Mouse (Mus musculus) adrenal gland, adult 18-20 months (tissue): ENCODE results near the gene Tnrc18. TPM values are rescaled to one million over a fixed set of nuclear protein-coding genes. Genes with fewer than 3 reads are reported as not detected.

ENCODE experiments used
- DNase-seq, 2 experiments: peaks; one replicate each; pipeline ENCODE4 v3.0.0; 2021 to 2022; ENCODE audit warnings: low spot score in 2 of 2
- total RNA-seq, 2 experiments: library from RNA; stranded (reverse); gene quantifications; 1 replicate in 1 of 2; 2 replicates in 1 of 2; pipeline ENCODE4 v1.2.3; 2021

The Tnrc18 gene
- total RNA-seq, 2 experiments from 2014 or later: 46.4 to 57.7 TPM

DNA sequence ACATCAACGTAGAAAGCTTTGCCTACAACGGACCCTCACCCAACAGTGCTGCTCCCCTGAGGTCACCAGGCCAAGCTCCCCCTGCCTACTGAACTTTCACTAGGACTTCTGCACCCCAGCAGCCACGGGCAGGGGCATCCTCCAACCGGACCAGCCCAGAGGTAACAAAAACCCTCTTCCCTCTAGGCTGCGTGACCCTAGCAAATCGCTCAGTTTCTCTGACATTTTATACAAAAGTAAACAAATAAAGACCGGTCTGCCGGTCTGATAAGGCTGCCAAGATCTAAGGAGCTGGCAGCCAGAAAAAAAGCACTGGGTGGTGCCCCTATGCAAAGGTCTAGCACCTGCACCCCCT, 4.9 kb downstream of the Tnrc18 start:
- no peak for DNase-seq

GRCm38 (mm10) chr5:142811870-142812443, 5.5 kb downstream of the Tnrc18 start:
- DNase-seq: no peak

- DNase-seq: no peak
Measured at GRCm38 (mm10) chr5:142810710-142811599, 6.5 kb downstream of the Tnrc18 start.

DNA sequence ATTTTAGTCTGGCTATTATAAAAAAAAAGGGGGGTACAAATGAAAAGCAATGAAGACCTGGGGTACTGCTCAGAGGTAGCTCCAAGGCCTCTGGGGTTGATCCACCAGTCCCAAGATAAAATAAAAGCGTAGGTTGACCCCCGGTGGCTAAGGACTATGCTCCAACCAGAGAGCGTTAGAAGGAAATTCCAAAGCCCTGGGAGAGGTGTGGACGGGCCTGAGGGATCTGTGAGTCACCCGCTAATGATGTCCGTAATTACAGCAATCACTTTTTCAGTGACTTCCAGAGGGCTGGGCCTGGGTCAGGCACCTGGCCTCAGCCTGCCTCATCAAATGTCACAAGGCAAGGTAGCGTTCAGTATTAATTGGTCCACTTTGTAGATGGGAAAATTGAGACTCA, 9.8 kb downstream of the Tnrc18 start:
- DNase-seq: no peak

DNA sequence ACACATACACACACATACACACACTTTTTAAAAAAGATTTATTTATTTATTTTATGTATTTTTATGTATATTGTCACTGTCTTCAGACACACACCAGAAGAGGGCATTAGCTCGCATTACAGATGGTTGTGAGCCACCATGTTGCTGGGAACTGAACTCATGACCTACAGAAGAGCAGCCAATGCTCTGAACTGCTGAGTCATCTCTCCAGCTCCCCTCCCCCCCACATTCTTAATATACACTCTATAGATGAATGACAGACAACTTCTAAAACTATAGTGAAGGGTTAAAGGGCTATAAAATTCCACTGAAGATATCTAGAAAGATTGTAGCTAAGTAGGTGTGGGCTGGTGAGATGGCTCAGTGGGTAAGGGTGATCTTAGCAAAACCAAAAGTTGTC, 13.7 kb downstream of the Tnrc18 start:
- no peak for DNase-seq

GRCm38 (mm10) chr5:142802884-142803283, 14.6 kb downstream of the Tnrc18 start:
- DNase-seq: no peak

DNA sequence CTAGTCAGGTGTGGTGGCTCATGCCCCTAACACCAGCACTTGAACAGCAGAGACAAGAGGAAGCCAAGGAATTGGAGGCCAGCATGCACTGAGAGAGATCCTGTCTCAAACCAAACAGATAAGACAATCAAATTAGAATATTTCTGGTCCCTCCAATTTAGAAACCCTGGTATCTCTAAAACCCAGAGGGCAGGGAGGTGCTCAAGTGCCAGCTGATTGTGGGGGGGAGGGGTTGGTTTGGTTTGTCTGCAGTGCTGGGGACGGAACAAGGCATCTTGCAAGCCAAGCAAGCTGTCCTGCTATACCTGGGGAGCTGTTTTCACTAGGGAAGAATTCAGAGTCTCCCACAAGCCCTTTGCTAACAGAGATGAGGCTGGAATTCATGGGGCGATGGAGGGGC, 15.5 kb downstream of the Tnrc18 start:
- no peak for DNase-seq

- DNase-seq: no peak
Measured at GRCm38 (mm10) chr5:142800656-142801055, 16.8 kb downstream of the Tnrc18 start.

DNA sequence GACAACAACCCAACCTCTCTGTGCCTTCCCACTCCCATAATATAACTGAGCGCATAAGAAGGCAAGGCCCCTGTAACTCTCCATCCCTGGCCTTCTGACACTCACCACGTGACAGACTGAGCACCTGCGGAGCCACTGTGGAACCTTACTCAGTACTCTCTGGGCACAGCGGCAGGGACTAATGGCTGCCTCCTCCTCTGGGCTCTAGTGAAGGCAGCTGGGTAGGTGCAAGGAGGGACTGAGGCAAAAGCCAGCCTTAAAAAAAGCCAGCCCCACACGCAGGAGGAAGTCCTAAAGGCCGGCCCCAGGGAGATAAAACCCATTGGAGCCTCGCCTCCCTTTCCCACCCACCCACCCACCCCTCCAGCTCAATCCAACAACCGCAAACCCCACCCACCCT, 17.3 kb downstream of the Tnrc18 start:
- no peak for DNase-seq

DNA sequence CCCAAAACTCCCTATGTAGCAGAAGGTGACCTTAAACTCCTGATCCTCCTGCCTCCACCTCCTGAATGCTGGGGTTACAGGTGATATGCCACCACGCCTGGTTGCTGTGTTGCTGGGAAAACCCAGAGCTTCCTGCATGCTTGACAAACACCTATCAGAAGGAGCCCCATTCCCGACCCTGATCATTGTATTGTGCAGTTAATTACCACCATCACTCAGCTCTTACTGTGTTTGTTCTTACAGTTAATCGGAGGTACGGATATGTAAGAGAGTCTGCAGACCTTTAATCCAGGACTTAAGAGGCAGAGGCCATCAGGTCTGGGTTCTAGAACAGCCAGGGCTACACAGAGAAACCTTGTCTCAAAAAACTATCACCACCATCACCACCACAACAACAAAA, 18.2 kb downstream of the Tnrc18 start:
- no peak for DNase-seq

- DNase-seq: no peak
Measured at GRCm38 (mm10) chr5:142798190-142798589, 19.3 kb downstream of the Tnrc18 start.

DNA sequence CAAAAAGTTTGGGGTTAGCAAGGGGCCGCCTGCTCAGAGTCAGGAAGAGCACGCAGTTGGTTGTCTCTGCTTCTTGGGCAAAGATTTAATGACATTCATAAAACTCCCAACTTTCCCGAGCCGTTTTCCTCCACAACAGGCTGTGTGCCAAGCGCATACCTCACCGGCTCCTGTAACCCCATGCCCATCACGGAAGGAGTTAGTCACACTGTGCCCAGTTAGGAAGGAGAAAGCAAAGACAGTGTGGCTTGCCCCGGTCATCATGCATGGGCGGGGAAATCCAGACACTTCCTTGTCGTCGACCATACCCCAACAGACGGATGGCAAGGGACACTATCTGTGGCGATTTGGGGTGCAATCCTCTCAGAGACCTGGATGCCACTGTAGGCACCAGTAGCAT, 19.8 kb downstream of the Tnrc18 start:
- DNase-seq: peak; percentile 53 to 61

DNA sequence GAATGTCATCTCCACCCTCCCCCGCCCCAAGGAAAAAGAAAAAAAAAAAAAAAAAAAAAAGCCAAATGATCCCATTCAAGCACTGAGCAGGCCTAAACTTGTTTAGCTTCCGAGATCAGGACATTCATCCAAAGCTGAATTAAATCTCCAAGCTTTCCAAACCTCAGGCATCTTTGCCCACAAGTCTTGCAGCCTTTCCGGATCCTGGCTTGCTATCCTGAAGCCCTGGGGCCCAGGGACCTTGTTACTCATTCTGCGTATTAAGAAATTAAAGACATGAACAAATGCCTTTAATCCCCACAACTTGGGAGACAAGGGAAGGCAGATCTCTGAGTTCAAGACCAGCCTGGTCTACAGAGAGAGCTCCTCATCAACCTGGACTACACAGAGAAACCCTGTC, 20.5 kb downstream of the Tnrc18 start:
- no peak for DNase-seq

GRCm38 (mm10) chr5:142794582-142794981, 22.9 kb downstream of the Tnrc18 start:
- DNase-seq: no peak

DNA sequence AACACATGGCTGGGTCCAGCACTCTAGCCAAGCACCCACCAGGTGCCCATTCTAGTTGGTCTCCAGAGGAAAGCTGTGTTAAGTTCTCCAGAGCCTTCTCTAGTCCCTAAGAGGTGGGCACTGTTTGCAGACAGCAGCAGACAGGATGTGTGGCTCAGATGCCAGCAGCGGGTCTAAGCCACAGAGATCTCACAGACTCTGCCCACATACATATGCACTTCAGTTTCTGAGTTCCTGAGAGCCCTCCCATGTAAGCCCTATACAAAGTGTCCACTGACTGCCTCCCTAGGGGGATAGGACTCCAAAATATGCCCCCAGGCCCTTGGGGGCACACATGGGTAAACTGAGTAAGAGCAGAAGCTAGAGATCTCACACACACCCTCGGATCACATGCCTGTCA, 23.3 kb downstream of the Tnrc18 start:
- no peak for DNase-seq

- no peak for DNase-seq
Measured at GRCm38 (mm10) chr5:142792594-142792993, 24.9 kb downstream of the Tnrc18 start.

- no peak for DNase-seq
Measured at GRCm38 (mm10) chr5:142788279-142788678, 29.2 kb downstream of the Tnrc18 start.

DNA sequence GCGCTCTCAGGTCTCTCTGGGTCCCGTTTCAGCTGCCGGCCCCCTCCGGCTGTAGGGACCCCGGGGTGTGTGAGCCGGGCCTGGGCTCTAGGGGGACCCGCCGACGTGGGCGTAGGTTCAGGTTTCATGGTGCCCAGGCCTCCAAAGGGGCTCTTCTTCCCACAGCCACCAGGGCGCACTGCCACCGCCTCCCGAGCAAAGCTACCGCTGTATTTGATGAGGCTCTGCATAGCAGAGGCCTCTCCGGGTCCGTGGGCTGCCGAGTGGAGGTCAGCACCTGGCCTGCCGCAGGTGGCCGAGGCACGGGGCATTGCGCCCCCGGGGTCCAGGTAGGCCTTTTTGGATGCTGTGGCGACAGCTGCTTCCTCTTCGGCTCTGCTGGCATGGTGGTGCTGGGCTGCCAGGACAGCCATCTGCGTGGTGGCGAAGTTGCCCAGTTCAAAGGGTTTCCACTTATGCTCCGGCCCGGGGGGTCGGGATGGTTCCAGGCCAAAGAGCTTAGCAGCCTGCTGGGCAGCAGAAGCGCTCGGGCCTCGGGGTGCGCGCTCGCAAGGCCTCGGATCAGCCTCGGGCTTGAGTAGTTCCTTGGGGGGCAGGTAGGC, 30.1 kb downstream of the Tnrc18 start:
- no peak for DNase-seq

DNA sequence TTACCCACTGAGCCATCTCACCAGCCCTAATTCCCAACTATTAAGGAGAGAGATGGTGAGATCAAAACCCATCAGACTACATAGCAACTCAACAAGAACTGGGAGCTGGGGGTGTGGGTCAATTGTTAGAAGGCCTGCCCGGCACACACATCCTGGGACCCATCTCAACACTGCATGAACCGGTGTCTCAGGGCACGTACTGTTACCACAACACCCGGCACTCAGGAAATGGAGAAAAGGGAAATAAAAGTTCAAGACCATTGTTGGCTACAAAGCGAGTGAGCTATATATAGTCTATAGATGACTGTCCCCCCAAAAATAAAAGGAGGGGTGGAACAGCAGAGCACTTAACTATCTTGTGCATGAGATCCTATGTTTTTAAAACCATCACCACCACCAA, 30.8 kb downstream of the Tnrc18 start:
- DNase-seq: no peak

DNA sequence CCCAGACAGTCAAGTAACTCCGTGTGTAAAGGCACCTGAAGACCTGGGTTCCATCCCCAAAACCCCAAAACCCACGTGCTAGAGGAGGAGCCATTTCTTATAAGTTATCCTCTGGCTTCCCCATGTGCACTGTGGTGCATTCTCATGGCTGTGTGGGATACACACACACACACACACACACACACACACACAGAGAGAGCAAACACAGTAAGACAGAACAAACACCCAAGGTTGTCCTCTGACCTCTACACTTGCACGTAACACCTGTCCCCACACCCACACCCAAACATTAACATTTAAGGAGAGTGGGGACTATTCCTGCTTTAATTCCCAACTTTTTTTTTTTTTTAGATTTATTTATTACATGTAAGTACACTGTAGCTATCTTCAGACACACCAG, 31.2 kb downstream of the Tnrc18 start:
- no peak for DNase-seq

DNA sequence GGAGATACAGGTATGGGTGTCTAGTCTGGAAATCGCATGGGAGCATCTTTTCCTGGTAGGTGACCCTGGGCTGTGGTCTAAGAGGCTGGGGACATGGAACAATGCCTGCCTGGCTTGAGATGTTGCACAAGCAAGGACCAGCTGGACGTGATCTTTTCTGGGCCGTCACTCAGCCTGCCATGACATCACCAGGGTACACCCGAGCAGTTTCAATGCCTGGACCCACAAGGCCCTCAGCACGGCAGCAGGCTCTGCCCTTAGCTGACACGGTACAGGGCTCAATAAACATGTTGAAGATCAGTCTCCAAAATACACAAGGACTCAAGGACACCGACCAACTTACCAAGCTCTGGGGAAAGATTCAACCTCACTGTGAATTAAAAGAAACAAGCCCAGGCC, 34.3 kb downstream of the Tnrc18 start:
- no peak for DNase-seq

DNA sequence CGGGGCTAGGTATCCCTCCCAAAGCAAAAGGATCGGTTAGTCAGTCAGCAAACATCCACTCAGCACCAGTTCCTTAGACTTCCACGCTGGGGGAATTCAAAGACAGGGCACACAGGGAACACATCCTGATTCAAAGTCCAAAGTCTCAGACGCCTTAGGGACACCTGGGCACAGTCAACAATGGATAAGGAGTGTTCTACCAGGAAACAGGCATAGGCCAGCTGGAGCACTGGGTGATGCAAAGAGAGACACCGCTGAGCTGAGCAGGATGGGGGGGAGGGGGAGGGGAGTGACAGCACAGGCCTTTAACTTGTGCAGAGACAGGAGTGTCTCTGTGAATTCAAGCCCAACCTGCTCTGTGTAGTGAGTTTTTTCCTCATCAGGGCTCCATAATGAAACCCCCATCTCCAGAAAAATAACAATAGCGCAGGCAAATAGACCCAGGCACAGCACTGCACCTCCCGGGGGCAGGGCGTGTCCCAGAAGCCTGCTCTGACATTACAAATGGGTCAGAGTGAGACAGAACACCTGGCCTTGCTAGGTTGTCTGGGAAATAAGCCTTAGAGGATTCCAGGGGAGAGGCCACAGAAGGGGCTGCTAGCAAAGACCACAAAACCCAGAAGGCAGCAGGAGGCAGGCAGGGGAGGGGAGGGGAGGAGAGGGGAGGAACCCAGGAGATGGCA, 34.9 kb downstream of the Tnrc18 start:
- DNase-seq: no peak
